Mouse (Mus musculus) kidney, adult 2 months (tissue): ENCODE measurements around the gene Kazn.

ENCODE experiments used
- CTCF ChIP-seq: fragments of 200-500 bp; conservative IDR thresholded peaks from 2 replicates; pipeline ENCODE4 v1.5.1; 2011; ENCODE audit warnings: low read depth, mild to moderate bottlenecking, control low read depth, low read length, moderate library complexity, mixed read lengths; ENCODE audit not compliant: insufficient read depth, insufficient read length
- POLR2A ChIP-seq: fragments of 200-500 bp; IDR thresholded peaks from one replicate; pipeline ENCODE4 v1.6.1; 2011; ENCODE audit warnings: low read depth, low read length, control low read depth

DNA sequence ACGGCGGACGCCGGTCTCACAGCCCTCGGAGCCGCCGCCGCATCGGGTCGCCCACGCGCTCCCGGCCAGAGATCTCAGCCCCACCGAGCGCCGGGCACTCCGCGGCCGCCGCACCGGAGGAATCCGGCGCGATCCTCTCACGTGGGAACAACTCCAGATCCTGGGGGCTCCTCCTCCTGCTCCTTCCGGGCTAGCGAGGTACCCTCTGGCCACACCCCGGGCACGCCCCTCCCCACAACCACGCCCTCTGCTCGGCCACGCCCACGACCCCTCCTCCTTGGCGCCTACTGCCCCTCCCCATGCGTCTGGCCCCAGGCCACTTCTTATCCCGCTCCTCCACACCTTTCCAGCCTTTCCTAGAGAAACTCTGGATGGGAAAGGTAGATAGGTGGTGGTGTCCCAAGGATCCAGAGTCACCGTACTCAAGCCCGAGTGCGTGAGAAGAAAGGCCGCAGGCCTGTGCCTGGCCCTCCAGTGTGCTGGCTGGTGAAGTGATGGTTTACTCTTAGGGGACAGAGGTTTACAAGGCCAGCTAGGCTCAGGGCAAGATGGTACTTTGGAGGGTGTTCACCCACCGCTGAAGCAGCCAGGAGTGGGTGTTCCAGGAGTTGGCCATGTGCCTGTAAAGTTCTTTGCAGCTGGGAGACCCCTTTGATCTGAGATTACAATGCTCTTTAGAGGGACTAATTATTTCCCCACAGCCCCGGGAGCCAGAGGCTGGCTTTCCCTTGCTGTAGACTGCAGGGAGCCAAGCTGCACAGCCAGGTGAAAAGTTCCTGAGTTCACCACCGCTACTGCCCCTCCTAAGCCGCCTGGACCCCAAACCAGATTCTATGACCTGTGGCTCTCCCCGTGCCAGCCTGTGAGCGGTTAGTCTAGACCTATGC lies at the start of gene Kazn:
- no peak for TF ChIP-seq CTCF
- TF ChIP-seq POLR2A: peak; percentile 75
